Mouse (Mus musculus) olfactory bulb, adult 2 months (tissue): ENCODE data around the gene Myrip. TPM values are rescaled to one million over a fixed set of nuclear protein-coding genes. Genes with fewer than 3 reads are reported as not detected.

Experiments
- H3K27ac ChIP-seq: fragments of 200-500 bp; 2 replicates; pipeline ENCODE4 v1.5.1; 2012; ENCODE audit warnings: low read depth, low read length; ENCODE audit not compliant: insufficient read depth
- H3K4me1 ChIP-seq: fragments of 200-500 bp; 2 replicates; pipeline ENCODE4 v1.6.1; 2012; ENCODE audit warnings: low read length; ENCODE audit not compliant: control insufficient read depth, insufficient read depth
- H3K4me3 ChIP-seq: fragments of 200-500 bp; 2 replicates; pipeline ENCODE4 v1.5.1; 2012; ENCODE audit warnings: mild to moderate bottlenecking, low read depth, low read length, moderate library complexity; ENCODE audit not compliant: insufficient read depth
- CTCF ChIP-seq: fragments of 200-500 bp; IDR thresholded peaks from 2 replicates; pipeline ENCODE4 v1.5.1; 2012; ENCODE audit warnings: low read depth, mild to moderate bottlenecking, low read length, moderate library complexity; ENCODE audit not compliant: insufficient read depth
- POLR2A ChIP-seq: fragments of 200-500 bp; IDR thresholded peaks from 2 replicates; pipeline ENCODE4 v1.6.1; 2012; ENCODE audit warnings: mild to moderate bottlenecking, low read depth, low read length, moderate library complexity; ENCODE audit not compliant: insufficient read depth
- WGBS: fragments of 180-500 bp; shearing (Covaris S2); methylation state at CpG from one replicate; pipeline ENCODE4 v1.1.7; 2018; 5-methylcytosine and 5-hydroxymethylcytosine counted together
- polyA plus RNA-seq: library from polyadenylated mRNA; stranded (reverse); fragments of >200 nt; gene quantifications from 2 replicates; pipeline ENCODE4 v1.2.4, GENCODE M21; 2012; ENCODE audit warnings: low replicate concordance; ENCODE audit not compliant: missing spikeins, insufficient read depth, insufficient read length

The Myrip gene
- polyA plus RNA-seq, 1 experiment = not detected

- TF ChIP-seq CTCF (no peak), POLR2A (no peak)
- Histone ChIP-seq H3K4me3 (no peak overlapping the region), H3K4me1 (no peaks in the 10 kb centered on the region), H3K27ac (no peak overlapping the region)
- 80% methylated on average over 8 of the region's 8 CpGs for WGBS
These were observed 215.4 kb downstream of the Myrip start for GRCm38 (mm10) chr9:120516720-120517119.

- H3K4me1 ChIP-seq = no peaks in the 10 kb centered on the region
- H3K4me3 ChIP-seq = no peak overlapping the region
- H3K27ac ChIP-seq = no peak overlapping the region
- TF ChIP-seq CTCF = no peak
- TF ChIP-seq POLR2A = no peak
- 85% methylated on average over 3 of the region's 3 CpGs for WGBS
These were observed 217.6 kb downstream of the Myrip start for GRCm38 (mm10) chr9:120518946-120519345.

GRCm38 (mm10) chr9:120519469-120520125 lies 218.3 kb downstream of the Myrip start:
- no peak overlapping the region for H3K27ac ChIP-seq
- no peak for TF ChIP-seq CTCF
- no peak for TF ChIP-seq POLR2A
- 56% methylated on average over 19 of the region's 19 CpGs for whole genome bisulfite sequencing
- H3K4me1 ChIP-seq = no peaks in the 10 kb centered on the region
- H3K4me3 ChIP-seq = no peak overlapping the region

- 89% methylated on average over 1 of the region's 1 CpGs for WGBS
- no peak for TF ChIP-seq CTCF
- no peak for TF ChIP-seq POLR2A
- no peaks in the 10 kb centered on the region for H3K4me1 ChIP-seq
These were observed 219.8 kb downstream of the Myrip start for GRCm38 (mm10) chr9:120521161-120521560.

More at GRCm38 (mm10) chr9:120521161-120521560, 219.8 kb downstream of the Myrip start:
- Histone ChIP-seq H3K4me3 (no peak overlapping the region), H3K27ac (no peak overlapping the region)

Other genes with a start within 250 kb of the Myrip start
- not detected in 2 replicates for gene Cx3cr1, start 231.6 kb upstream of the Myrip start, polyA plus RNA-seq
- gene Ccr8, start 209.4 kb upstream of the Myrip start, polyA plus RNA-seq = not detected in 2 replicates
- gene Slc25a38, start 191.1 kb upstream of the Myrip start, polyA plus RNA-seq = not detected in 2 replicates
- gene Rpsa, start 173.8 kb upstream of the Myrip start, polyA plus RNA-seq = 1,091 TPM in 1 of 2 replicates, not detected in the other
- 425 TPM in 1 of 2 replicates, not detected in the other for gene Mobp, start 151.8 kb upstream of the Myrip start, polyA plus RNA-seq
- gene Eif1b, start 190.7 kb downstream of the Myrip start, polyA plus RNA-seq = not detected in 2 replicates
- not detected in 2 replicates for gene Entpd3, start 238.3 kb downstream of the Myrip start, polyA plus RNA-seq